Mouse (Mus musculus): ENCODE results near the gene Cox20. TPM values are rescaled to one million over a fixed set of nuclear protein-coding genes. Genes with fewer than 3 reads are reported as not detected.
A peak's percentile ranks its signal among the peaks of the same experiment; 100 is the strongest.

Gene Cox20
- polyA plus RNA-seq, 1 experiment from 2014 or later, result 110 TPM

DNA sequence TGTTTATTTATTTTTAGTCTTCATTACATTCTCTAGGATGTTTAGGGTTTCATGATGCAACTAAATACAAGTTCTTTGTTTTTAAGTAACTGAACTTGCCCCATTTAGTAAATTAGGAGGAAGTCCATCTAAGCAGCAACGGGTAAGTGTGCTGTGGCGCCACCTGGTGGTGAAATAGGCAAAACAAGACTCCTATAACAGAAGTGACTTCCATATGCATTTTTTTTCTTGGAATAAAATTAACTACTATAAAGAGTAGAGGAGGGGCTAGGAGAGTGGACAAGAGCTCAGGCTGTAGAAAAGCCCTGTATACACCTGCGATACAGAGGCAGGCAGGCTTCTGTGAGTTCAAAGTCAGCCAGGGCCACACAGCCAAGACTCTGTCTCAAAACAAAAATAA lies 15.5 kb upstream of the Cox20 start:
- WGBS, result 23% methylated on average over 3 of the region's 3 CpGs

DNA sequence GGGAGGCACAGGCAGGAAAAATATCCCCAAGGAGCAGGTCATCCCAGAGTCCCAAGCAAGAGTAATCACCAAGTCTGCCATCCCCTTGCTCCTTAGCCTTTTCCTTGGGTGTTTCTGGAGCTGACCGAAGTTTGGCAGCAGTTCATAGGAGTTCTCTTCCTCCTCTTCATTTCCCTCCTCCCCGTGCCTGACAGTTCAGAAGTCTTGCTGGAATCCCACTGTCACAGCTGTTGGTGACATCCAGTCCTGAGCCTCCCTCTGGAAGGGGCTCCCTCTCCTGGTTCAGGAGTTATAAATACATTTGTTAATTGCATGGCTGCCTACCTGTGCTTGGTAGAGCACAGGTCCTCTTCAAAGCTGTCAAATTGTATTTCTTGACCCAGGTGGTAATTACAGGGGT lies 9.4 kb upstream of the Cox20 start:
- ATAC-seq (ENCODE audit: low FRiP score, low read depth), result no peak
- Histone ChIP-seq H3K9ac (no peak overlapping the region), H3K4me1 (replicated peaks) (no peaks in the 10 kb centered on the region), H3K27ac (replicated peaks) (no peak overlapping the region), H3K27me3 (no peaks in the 10 kb centered on the region), H3K4me2 (no peak overlapping the region), H3K4me3 (no peak overlapping the region), H3K9me3 (no peaks in the 10 kb centered on the region), H3K36me3 (no peaks in the 10 kb centered on the region)
- 67% methylated on average over 2 of the region's 2 CpGs for WGBS

More for the DNA sequence above, 15.5 kb upstream of the Cox20 start:
- Histone ChIP-seq H3K27ac (replicated peaks) (no peak overlapping the region), H3K27me3 (no peaks in the 10 kb centered on the region), H3K9me3 (no peaks in the 10 kb centered on the region), H3K4me2 (no peak overlapping the region), H3K36me3 (no peaks in the 10 kb centered on the region), H3K4me1 (replicated peaks) (no peaks in the 10 kb centered on the region), H3K9ac (no peak overlapping the region), H3K4me3 (no peak overlapping the region)
- peak; percentile 38; the same call in 1 of the 2 replicates for ATAC-seq (ENCODE audit: low FRiP score, low read depth)

DNA sequence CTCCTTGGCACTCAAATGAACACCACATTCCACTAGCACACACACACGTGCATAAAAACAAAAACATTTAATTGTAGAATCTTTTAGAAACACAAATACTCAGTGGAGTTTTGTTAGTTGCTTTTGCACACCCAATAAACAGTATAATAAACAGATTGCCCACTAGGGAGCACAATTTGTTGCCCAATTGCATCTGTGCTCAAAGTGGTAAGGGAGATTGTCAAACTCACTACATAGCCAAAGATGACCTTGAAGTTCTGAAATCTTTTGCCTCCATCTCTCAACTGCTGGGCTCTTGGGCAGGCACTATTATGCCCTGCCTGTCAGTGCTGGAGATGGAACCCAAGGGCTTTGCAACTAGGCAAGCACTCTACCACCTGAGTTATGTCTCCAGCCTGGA lies 8.8 kb upstream of the Cox20 start:
- no peaks in the 10 kb centered on the region for H3K4me1 ChIP-seq (replicated peaks)
- H3K9ac ChIP-seq, result no peak overlapping the region
- H3K4me3 ChIP-seq, result no peak overlapping the region
- no peaks in the 10 kb centered on the region for H3K36me3 ChIP-seq
- no peak overlapping the region for H3K27ac ChIP-seq (replicated peaks)
- no peak for ATAC-seq (ENCODE audit: low FRiP score, low read depth)
- WGBS, result 61% methylated on average over 1 of the region's 1 CpGs
- no peaks in the 10 kb centered on the region for H3K27me3 ChIP-seq
- no peak overlapping the region for H3K4me2 ChIP-seq
- H3K9me3 ChIP-seq, result no peaks in the 10 kb centered on the region

DNA sequence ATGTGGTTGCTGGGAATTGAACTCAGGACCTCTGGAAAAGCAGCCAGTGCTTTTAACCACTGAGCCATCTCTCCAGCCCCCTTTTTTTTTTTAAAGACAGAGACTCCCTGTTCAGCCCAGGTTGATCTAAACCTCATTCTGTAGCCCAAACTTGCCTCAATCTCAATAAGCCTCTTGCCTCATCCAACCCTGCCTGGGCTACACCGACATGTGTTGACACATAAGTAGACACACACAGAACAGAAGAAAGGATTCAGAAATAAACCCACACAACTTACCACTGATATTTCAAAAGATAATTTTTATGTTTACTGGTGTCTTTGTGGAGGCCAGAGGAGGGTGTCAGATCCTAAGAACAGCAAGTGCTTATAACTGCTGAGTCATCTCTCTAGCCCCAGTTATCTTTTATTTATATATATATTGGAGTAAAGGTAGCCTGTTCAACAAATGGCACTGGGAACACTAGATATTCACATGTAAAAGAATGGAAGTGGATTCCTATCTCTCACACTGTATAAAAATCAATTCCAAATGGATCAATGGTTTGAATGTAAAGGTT lies 5.8 kb upstream of the Cox20 start:
- no peak for ATAC-seq (ENCODE audit: low FRiP score, low read depth)
- H3K9ac ChIP-seq, result no peak overlapping the region
- no peaks in the 10 kb centered on the region for H3K9me3 ChIP-seq
- 94% methylated on average over 1 of the region's 1 CpGs for WGBS
- no peaks in the 10 kb centered on the region for H3K27me3 ChIP-seq
- H3K4me1 ChIP-seq (replicated peaks), result peaks cover 12% of the 10 kb centered on the region
- no peak overlapping the region for H3K4me2 ChIP-seq
- no peaks in the 10 kb centered on the region for H3K36me3 ChIP-seq
- no peak overlapping the region for H3K27ac ChIP-seq (replicated peaks)
- H3K4me3 ChIP-seq, result no peak overlapping the region

DNA sequence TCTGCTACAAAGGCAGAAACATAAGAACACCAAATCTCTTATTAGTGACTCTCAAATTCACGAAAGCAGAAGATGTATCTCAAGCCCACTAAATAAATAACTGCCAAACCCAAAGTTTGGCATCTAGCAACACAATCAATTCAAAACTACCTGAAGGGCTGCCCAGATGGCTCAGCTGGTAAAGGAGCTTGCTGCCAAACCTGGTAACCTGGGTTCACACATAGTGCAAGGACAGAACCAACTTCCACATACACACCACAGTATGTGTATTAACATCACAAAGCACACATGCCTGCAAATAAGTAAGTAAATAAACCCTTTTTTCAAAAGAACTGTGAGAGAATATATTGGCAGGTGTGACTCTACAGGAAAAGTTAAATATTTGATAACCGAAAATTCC lies 4.7 kb upstream of the Cox20 start:
- Histone ChIP-seq H3K27ac (replicated peaks) (no peak overlapping the region), H3K4me2 (no peak overlapping the region), H3K9me3 (no peaks in the 10 kb centered on the region), H3K27me3 (no peaks in the 10 kb centered on the region), H3K9ac (no peak overlapping the region), H3K4me1 (replicated peaks) (peaks cover 12% of the 10 kb centered on the region), H3K36me3 (no peaks in the 10 kb centered on the region), H3K4me3 (no peak overlapping the region)
- WGBS, result 97% methylated on average over 2 of the region's 2 CpGs
- ATAC-seq (ENCODE audit: low FRiP score, low read depth), result no peak

DNA sequence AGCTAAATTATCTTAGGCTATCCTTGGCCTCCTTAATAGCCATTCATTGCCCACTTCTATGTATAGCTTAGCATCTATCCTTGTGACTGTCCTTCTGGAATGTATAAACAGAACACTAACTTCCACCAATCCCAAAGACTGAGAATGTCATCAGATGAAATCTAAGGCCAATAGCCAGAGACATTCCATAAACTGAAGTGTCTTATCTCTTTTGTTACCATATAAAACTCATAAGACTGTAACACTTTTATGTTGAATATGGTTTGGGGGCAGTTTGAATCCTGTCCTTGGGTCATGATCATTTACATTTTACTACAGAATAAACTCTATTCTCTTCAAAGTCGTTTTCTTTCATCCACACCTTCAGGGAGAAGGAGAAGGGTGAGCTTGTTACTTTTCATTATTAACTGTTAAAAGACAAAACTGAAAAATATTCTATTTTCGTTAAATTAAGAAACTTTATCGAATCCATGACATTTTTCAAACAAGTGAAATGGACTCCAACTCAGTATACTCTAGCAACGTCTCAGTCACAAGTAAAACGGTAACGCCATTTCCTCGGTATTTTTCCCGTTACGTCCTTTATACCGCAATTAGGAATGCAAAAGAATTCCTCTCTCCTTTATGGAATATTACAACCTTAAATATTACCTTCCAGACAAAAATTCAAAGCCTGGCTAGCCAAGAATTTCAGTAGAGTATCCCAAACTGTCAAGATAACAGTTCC lies 1.5 kb upstream of the Cox20 start:
- Histone ChIP-seq H3K36me3 (peaks cover 10% of the 10 kb centered on the region), H3K4me2 (peak overlapping the region; percentile 64), H3K9ac (peak overlapping the region; percentile 75), H3K27ac (replicated peaks) (peak overlapping the region; percentile 100), H3K9me3 (no peaks in the 10 kb centered on the region), H3K27me3 (no peaks in the 10 kb centered on the region), H3K4me3 (peak overlapping the region; percentile 50), H3K4me1 (replicated peaks) (peaks cover 33% of the 10 kb centered on the region)
- no peak for ATAC-seq (ENCODE audit: low FRiP score, low read depth)
- WGBS, result 28% methylated on average over 10 of the region's 10 CpGs

DNA sequence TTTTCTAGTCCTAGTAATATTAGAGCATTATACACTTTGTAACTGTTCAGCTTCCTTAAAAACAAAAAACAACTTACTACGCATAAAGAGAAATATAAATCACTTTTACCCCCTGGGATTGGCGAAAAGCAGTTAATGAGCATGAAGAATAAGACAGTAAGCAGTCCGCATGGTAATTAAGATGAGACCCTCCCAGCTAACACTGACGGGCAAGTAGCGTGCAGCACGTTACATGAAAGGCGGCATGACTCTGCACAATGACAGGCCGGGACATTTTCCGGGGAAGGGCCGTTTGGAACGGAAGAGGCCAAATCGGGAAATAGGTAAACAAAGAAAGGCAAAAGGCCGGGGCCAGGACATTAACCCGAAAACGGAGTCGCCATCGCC lies 935 bp upstream of the Cox20 start:
- Histone ChIP-seq H3K4me3 (peak overlapping the region; percentile 50), H3K27me3 (no peaks in the 10 kb centered on the region), H3K4me1 (replicated peaks) (peaks cover 33% of the 10 kb centered on the region), H3K4me2 (peak overlapping the region; percentile 64), H3K9me3 (no peaks in the 10 kb centered on the region), H3K9ac (peak overlapping the region; percentile 75), H3K27ac (replicated peaks) (peak overlapping the region; percentile 100), H3K36me3 (peaks cover 16% of the 10 kb centered on the region)
- ATAC-seq (ENCODE audit: low FRiP score, low read depth), result peak; percentile 74
- WGBS, result under 1% methylated on average over 17 of the region's 17 CpGs

DNA sequence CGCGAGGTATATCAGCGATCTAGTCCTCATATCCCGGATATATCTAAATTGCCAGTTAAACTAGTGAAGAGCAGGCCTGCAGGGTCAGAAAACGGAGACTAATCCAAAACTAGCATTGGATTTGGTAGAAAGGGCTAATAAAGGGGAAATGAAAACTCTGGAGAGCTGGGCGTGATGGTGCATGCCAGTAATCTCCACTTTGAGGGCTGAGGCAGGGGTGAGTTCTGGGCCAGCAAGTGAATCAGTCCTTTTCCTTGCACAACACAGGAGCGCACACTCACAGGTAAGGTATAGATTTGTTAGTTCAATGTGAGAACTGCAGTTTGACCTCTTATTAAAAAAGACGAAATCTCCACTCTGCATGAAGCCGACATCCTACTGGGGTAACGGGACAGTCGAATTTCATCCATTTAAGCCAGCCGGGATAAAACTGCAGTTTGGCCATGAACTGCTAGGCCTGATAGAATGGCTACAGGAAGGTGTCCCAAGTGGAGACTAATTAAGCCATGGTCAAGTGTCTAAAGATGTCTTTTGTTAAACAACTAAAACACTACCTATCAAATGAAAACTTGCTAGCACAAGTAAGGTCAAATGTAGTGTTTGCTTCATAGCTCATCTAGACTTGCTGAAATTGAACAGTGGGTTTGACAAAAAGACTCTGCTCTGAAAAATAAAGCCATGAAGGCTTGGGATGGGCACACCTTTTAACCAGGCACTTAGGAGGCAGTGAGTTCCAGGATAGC lies 536 bp downstream of the Cox20 start:
- Histone ChIP-seq H3K9me3 (no peaks in the 10 kb centered on the region), H3K27ac (replicated peaks) (peak overlapping the region; percentile 100), H3K9ac (peak overlapping the region; percentile 75), H3K4me3 (peak overlapping the region; percentile 50), H3K4me2 (peak overlapping the region; percentile 64), H3K27me3 (no peaks in the 10 kb centered on the region), H3K4me1 (replicated peaks) (peaks cover 33% of the 10 kb centered on the region), H3K36me3 (peaks cover 26% of the 10 kb centered on the region)
- 2% methylated on average over 12 of the region's 12 CpGs for WGBS
- ATAC-seq (ENCODE audit: low FRiP score, low read depth), result peak; percentile 10

DNA sequence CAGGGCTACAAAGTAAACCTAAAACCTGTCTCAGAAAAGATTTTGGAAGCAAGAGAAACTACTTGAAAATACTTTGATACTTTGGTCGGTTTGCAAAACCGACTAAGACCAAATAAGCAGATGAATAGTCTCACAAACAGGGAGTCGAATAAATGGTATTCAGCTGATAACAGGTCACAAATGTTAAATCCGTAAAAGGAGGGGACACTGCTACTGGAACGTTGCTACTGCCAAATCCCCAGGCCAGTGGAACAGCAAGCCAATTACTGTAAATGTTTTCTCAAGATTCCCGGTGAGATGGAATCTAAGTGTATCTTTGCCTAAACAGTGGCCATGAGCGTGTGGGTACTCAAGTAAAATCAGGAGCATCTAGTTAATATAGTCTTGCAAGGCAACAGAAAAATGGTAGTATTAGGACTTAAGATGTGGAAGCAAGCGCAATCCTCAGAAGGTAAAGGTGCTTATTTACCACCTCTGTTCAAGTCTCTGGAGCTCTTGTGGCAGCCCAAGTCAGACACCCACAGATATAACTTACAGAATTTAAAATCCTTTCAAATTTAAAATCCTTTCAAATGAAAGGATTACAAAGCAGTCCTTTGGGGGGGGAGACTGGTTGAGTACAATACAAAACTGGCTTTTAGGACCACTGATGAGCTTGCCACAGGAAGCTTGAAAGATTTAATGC lies 1.2 kb downstream of the Cox20 start:
- H3K9ac ChIP-seq, result peak overlapping the region; percentile 75
- H3K9me3 ChIP-seq, result no peaks in the 10 kb centered on the region
- H3K27ac ChIP-seq (replicated peaks), result peak overlapping the region; percentile 100
- H3K4me2 ChIP-seq, result peak overlapping the region; percentile 64
- no peaks in the 10 kb centered on the region for H3K27me3 ChIP-seq
- H3K4me3 ChIP-seq, result peak overlapping the region; percentile 50
- H3K4me1 ChIP-seq (replicated peaks), result peaks cover 33% of the 10 kb centered on the region
- 19% methylated on average over 8 of the region's 8 CpGs for WGBS
- peaks cover 33% of the 10 kb centered on the region for H3K36me3 ChIP-seq
- ATAC-seq (ENCODE audit: low FRiP score, low read depth), result no peak

DNA sequence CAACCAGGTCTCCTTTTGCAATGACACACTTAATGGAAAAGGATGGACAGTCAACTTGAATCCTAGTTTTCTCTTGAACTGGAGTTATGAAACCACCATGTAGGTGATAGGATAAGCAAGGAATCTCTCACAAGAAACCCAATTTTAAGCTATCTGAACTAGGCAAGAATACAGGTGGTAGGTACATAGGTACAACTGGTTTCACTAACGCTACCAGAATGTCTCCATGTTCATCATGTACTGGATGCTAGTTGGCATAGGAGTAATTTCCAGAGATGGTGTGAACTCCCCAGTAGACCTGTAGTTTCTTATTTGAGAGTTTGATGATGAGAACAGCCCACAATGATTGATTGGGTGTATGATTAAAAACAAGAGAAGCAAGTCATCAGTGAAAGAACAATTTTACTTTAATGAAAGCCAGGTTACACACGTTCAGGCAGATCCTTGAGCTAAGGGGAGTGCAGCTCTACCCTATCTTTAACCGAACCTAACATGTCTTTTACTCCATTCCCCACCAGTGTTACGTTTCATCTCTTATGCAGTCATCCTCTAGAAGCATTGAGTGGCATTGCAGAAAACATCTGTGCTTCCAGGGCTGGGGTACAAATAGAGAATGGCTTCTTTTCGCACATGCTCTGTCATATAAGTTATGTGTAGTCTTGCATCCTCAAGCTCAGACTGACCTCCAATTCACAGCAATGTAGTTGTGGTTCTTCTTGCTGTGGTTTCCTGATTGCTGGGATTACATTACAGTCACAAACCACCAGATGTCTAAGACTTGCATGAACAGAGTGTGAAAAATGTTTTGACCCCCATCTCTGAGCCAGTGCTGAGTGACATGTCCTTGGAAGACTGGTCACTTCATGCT lies 2.0 kb downstream of the Cox20 start:
- H3K27ac ChIP-seq (replicated peaks), result peak overlapping the region; percentile 100
- H3K9ac ChIP-seq, result peak overlapping the region; percentile 75; the same call in 1 of the 2 replicates
- H3K4me2 ChIP-seq, result peak overlapping the region; percentile 64
- no peak for ATAC-seq (ENCODE audit: low FRiP score, low read depth)
- H3K4me3 ChIP-seq, result peak overlapping the region; percentile 50
- peaks cover 34% of the 10 kb centered on the region for H3K36me3 ChIP-seq
- no peaks in the 10 kb centered on the region for H3K9me3 ChIP-seq
- peaks cover 33% of the 10 kb centered on the region for H3K4me1 ChIP-seq (replicated peaks)
- WGBS, result 38% methylated on average over 5 of the region's 5 CpGs
- no peaks in the 10 kb centered on the region for H3K27me3 ChIP-seq

DNA sequence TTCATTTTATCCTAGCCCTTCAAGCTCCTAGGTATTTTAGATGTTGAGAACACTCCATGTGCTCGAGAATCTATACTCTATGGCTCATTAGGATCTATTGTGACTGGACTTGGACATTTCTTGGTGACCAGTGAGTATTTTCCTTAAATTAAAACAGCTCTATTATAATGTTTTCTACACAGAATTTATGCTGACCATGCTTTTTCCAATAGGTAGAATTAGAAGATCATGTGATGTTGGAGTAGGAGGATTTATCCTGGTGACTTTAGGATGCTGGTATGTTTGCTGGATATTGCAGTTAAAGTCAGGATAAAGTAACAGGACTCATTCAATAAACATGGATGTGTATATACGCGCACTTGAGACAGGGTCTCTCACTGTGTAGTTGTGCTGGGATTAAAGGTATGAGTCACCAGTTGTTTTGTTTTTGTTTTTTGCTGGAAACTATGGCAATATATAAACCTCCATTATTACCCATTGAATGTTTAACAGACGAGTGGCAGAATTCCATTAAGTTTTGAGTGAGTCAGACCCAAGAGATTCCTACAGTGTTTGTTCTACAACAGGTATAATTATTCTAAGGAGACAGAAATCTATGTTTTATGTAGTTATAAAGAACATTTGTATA lies 2.9 kb downstream of the Cox20 start:
- Histone ChIP-seq H3K4me3 (no peak overlapping the region), H3K9ac (no peak overlapping the region), H3K36me3 (peaks cover 35% of the 10 kb centered on the region), H3K4me1 (replicated peaks) (peaks cover 27% of the 10 kb centered on the region), H3K27ac (replicated peaks) (peak overlapping the region; percentile 100), H3K4me2 (0 out of 2 replicates have a peak overlapping the region, but pooled peaks have one; percentile 64), H3K27me3 (no peaks in the 10 kb centered on the region), H3K9me3 (no peaks in the 10 kb centered on the region)
- no peak for ATAC-seq (ENCODE audit: low FRiP score, low read depth)
- 61% methylated on average over 4 of the region's 4 CpGs for WGBS
